Mouse (Mus musculus) liver, embryonic 14.5 days (tissue): ENCODE measurements around the gene Prr9.

Experiments
- CTCF ChIP-seq: IDR thresholded peaks from 2 replicates; pipeline ENCODE4 v1.5.1; 2016; ENCODE audit warnings: antibody characterized with exemption, low read depth, control low read depth
- EP300 ChIP-seq: IDR thresholded peaks from 2 replicates; pipeline ENCODE4 v1.6.1; 2016; ENCODE audit warnings: antibody characterized with exemption, low read depth

DNA sequence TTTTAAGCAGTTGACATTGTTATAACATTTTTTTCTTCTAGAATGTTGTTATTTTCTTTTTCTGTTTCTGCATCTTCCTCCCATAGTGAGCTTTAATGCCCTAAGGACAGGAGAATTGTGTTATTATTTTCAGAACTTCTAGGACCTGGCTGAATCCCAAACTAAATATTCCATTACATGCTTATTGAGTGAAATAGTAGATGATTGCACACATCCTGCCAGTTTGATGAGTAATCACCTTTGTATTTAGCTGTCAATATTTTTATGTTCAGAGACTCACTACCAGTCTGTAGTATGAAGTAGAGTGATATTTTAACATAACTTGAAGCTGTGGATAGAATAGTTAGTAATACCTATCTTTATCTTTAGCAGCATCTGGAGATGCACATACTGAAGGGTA lies 12.2 kb downstream of the Prr9 start:
- TF ChIP-seq CTCF (no peak), EP300 (no peak)
